Mouse (Mus musculus): ENCODE results near the gene Dad1. TPM values are rescaled to one million over a fixed set of nuclear protein-coding genes. Genes with fewer than 3 reads are reported as not detected.

The Dad1 gene
- polyA plus RNA-seq, 2 experiments: 133 to 224 TPM

DNA sequence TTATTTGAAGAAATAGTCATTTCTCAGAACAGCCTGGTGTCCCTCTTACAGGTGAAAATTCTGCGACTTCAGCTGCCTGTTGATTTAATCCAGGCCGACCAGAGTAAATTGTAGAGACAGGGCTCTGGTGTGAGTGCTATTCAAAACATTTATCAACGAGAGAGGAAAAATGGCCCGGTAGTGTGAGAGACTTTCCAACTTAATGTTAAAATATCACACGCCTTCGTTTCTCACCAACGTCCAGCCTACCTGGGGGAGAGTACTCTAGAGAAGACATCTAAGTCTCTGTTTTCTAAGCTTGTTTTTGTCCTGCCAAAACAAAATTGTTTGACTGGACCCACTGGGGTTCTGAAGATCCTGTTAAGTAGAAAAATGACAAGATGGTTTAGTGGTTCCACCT is 34.1 kb downstream of the Dad1 start:
- Histone ChIP-seq H3K4me1 (replicated peaks; ENCODE audit: control insufficient read depth in 2 of 2, insufficient read depth in 2 of 2, low read length in 1 of 2) (peaks cover 9 to 22% of the 10 kb centered on the region in 2 experiments), H3K4me3 (ENCODE audit: insufficient read depth in 1 of 2, low read depth in 2 of 2, low read length in 2 of 2) (no peak overlapping the region), H3K27ac (no peak overlapping the region), H3K27me3 (ENCODE audit: control insufficient read depth, insufficient read depth, low read length) (no peaks in the 10 kb centered on the region; the same call in 1 of the 2 replicates), H3K4me2 (ENCODE audit: low read depth) (no peak overlapping the region), H3K9ac (replicated peaks) (no peak overlapping the region), H3K9me3 (ENCODE audit: control insufficient read depth, low read length) (no peaks in the 10 kb centered on the region), H3K36me3 (replicated peaks; ENCODE audit: control insufficient read depth, insufficient read depth, low read depth) (no peaks in the 10 kb centered on the region)
- ATAC-seq (ENCODE audit: insufficient read depth) (no peak), DNase-seq (ENCODE audit: low read depth in 3 of 3, low spot score in 3 of 3) (no peak)
- no peak for TF ChIP-seq CTCF (IDR thresholded peaks at IDR 0.05; ENCODE audit: low read depth)
- TF ChIP-seq EP300 (IDR thresholded peaks at IDR 0.05; ENCODE audit: low read depth): no peak
- 71% methylated on average over 7 of the region's 7 CpGs for WGBS (ENCODE audit: insufficient replicate concordance)

DNA sequence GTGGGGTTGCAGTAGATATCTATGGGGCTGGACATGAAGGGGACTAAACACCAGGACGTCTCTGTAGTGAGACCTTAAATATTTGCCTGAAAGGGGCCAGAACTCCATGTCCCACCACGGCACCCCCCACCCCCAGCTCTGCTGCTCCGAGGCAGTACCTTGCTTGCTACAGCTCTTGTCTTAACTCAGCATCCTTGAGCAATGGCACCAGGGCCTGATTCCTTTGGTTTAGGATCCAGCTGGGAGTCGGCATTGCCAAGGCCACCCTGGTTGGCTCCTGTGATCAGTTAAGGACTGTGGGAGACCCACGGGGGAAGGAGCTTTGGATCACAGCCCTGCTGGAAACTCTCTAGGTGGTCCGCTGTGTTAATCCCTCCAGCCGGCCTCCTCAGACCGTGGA is 34.6 kb downstream of the Dad1 start:
- H3K9ac ChIP-seq (replicated peaks): no peak overlapping the region
- 68% methylated on average over 8 of the region's 8 CpGs for WGBS (ENCODE audit: insufficient replicate concordance)
- DNase-seq (ENCODE audit: low read depth in 3 of 3, low spot score in 3 of 3): no peak
- H3K9me3 ChIP-seq (ENCODE audit: control insufficient read depth, low read length): no peaks in the 10 kb centered on the region
- ATAC-seq (ENCODE audit: insufficient read depth): no peak
- TF ChIP-seq EP300 (IDR thresholded peaks at IDR 0.05; ENCODE audit: low read depth) (no peak), CTCF (IDR thresholded peaks at IDR 0.05; ENCODE audit: low read depth) (no peak)
- H3K4me2 ChIP-seq (ENCODE audit: low read depth): no peak overlapping the region
- peaks cover 9 to 20% of the 10 kb centered on the region in 2 experiments for H3K4me1 ChIP-seq (replicated peaks; ENCODE audit: control insufficient read depth in 2 of 2, insufficient read depth in 2 of 2, low read length in 1 of 2)
- H3K27me3 ChIP-seq (ENCODE audit: control insufficient read depth, insufficient read depth, low read length): no peaks in the 10 kb centered on the region; the same call in 1 of the 2 replicates
- no peak overlapping the region for H3K4me3 ChIP-seq (ENCODE audit: insufficient read depth in 1 of 2, low read depth in 2 of 2, low read length in 2 of 2)
- H3K36me3 ChIP-seq (replicated peaks; ENCODE audit: control insufficient read depth, insufficient read depth, low read depth): no peaks in the 10 kb centered on the region
- no peak overlapping the region for H3K27ac ChIP-seq

DNA sequence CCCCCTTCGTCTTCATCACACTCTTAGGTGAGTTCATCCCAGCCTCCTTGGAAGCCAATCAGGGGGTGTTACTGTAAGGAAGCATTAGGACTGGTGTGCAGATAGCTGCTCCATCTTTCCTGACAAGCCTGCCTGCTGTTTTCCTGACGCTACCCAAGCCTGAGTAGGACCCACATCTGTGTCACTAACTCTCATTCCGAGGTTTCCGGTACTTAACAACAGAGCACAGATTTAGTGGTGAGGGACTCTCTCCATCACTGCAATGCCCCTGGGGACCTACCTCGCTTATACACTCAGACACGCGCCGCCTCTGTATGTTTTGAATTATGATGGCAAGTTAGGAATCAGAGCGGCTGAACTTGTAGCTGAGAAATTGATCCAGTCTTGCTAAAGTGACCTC is 35.2 kb downstream of the Dad1 start:
- no peak overlapping the region for H3K9ac ChIP-seq (replicated peaks)
- DNase-seq (ENCODE audit: low read depth in 3 of 3, low spot score in 3 of 3) (no peak), ATAC-seq (ENCODE audit: insufficient read depth) (no peak)
- no peaks in the 10 kb centered on the region for H3K36me3 ChIP-seq (replicated peaks; ENCODE audit: control insufficient read depth, insufficient read depth, low read depth)
- no peaks in the 10 kb centered on the region; the same call in 1 of the 2 replicates for H3K27me3 ChIP-seq (ENCODE audit: control insufficient read depth, insufficient read depth, low read length)
- no peaks in the 10 kb centered on the region for H3K9me3 ChIP-seq (ENCODE audit: control insufficient read depth, low read length)
- no peak overlapping the region for H3K27ac ChIP-seq
- H3K4me1 ChIP-seq (replicated peaks; ENCODE audit: control insufficient read depth in 2 of 2, insufficient read depth in 2 of 2, low read length in 1 of 2): peaks cover 9 to 20% of the 10 kb centered on the region in 2 experiments
- no peak overlapping the region for H3K4me2 ChIP-seq (ENCODE audit: low read depth)
- 68% methylated on average over 9 of the region's 9 CpGs for WGBS (ENCODE audit: insufficient replicate concordance)
- TF ChIP-seq EP300 (IDR thresholded peaks at IDR 0.05; ENCODE audit: low read depth): no peak
- TF ChIP-seq CTCF (IDR thresholded peaks at IDR 0.05; ENCODE audit: low read depth): no peak
- no peak overlapping the region for H3K4me3 ChIP-seq (ENCODE audit: insufficient read depth in 1 of 2, low read depth in 2 of 2, low read length in 2 of 2)

DNA sequence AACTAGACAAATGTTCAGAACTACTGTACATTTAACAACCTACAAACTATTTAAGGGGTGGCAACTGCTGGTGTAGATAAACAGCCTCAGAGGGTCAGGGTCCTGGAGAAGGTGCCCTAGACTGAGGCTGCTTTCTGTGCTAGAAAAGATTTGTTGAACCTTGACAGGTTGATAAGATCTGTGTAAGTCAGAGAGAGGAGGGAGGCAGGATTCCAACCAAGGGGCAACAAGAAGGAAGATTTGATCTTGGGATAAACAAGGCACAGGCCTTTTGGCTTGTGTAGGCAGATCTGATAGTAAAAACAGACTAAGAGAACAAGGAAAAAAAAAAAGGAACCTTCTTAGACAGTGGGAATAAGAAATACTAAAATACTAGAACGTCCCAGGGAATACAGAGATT is 35.7 kb downstream of the Dad1 start:
- Histone ChIP-seq H3K36me3 (replicated peaks; ENCODE audit: control insufficient read depth, insufficient read depth, low read depth) (no peaks in the 10 kb centered on the region), H3K9ac (replicated peaks) (no peak overlapping the region), H3K27me3 (ENCODE audit: control insufficient read depth, insufficient read depth, low read length) (no peaks in the 10 kb centered on the region; the same call in 1 of the 2 replicates), H3K4me1 (replicated peaks; ENCODE audit: control insufficient read depth in 2 of 2, insufficient read depth in 2 of 2, low read length in 1 of 2) (peaks cover 9 to 20% of the 10 kb centered on the region in 2 experiments), H3K27ac (no peak overlapping the region), H3K9me3 (ENCODE audit: control insufficient read depth, low read length) (no peaks in the 10 kb centered on the region), H3K4me2 (ENCODE audit: low read depth) (no peak overlapping the region), H3K4me3 (ENCODE audit: insufficient read depth in 1 of 2, low read depth in 2 of 2, low read length in 2 of 2) (no peak overlapping the region)
- WGBS (ENCODE audit: insufficient replicate concordance): 59% methylated on average over 1 of the region's 1 CpGs
- no peak for ATAC-seq (ENCODE audit: insufficient read depth)
- no peak for DNase-seq (ENCODE audit: low read depth in 3 of 3, low spot score in 3 of 3)
- TF ChIP-seq EP300 (IDR thresholded peaks at IDR 0.05; ENCODE audit: low read depth) (no peak), CTCF (IDR thresholded peaks at IDR 0.05; ENCODE audit: low read depth) (no peak)

- ATAC-seq (ENCODE audit: insufficient read depth) (no peak), DNase-seq (ENCODE audit: low read depth in 3 of 3, low spot score in 3 of 3) (no peak)
- no peak overlapping the region for H3K4me3 ChIP-seq (ENCODE audit: insufficient read depth in 1 of 2, low read depth in 2 of 2, low read length in 2 of 2)
- H3K9me3 ChIP-seq (ENCODE audit: control insufficient read depth, low read length): no peaks in the 10 kb centered on the region
- peaks cover 2 to 7% of the 10 kb centered on the region in 2 experiments; a peak in 3 of 4 replicates for H3K4me1 ChIP-seq (replicated peaks; ENCODE audit: control insufficient read depth in 2 of 2, insufficient read depth in 2 of 2, low read length in 1 of 2)
- TF ChIP-seq EP300 (IDR thresholded peaks at IDR 0.05; ENCODE audit: low read depth): no peak
- TF ChIP-seq CTCF (IDR thresholded peaks at IDR 0.05; ENCODE audit: low read depth): no peak
- no peaks in the 10 kb centered on the region for H3K36me3 ChIP-seq (replicated peaks; ENCODE audit: control insufficient read depth, insufficient read depth, low read depth)
- no peak overlapping the region for H3K27ac ChIP-seq
- no peak overlapping the region for H3K4me2 ChIP-seq (ENCODE audit: low read depth)
- WGBS (ENCODE audit: insufficient replicate concordance): 66% methylated on average over 7 of the region's 7 CpGs
- H3K9ac ChIP-seq (replicated peaks): no peak overlapping the region
- no peaks in the 10 kb centered on the region; the same call in 1 of the 2 replicates for H3K27me3 ChIP-seq (ENCODE audit: control insufficient read depth, insufficient read depth, low read length)
Observed at GRCm38 (mm10) chr14:54216126-54216525, 37.8 kb downstream of the Dad1 start.

Measured in liver, embryonic 14.5 days (tissue).